Mouse (Mus musculus) T-helper 17 cell (primary cell): Measurements from ENCODE around the gene Vmn2r92.
"Not testable (repeated sequence)": the region's sequence is repeated elsewhere in the genome, so short reads cannot be mapped to it uniquely, and the experiment has no call there.

Experiments used
- in situ Hi-C, 2 experiments: fragments of 300-600 bp; cut with MboI, MseI; formaldehyde crosslinking; loops; 1 replicate in 1 of 2; 2 replicates in 1 of 2; pipeline ENCODE4 v1.15.1; 2025; ENCODE audit warnings: high pct_unique_total_duplicates in 2 of 2

The Vmn2r92 gene

GRCm38 (mm10) chr17:18151587-18151986 lies at the start of gene Vmn2r92:
Gene Vmn2r92, plus strand, starts transcription at chr17:18151887.
- in situ Hi-C loops = not testable (repeated sequence)

GRCm38 (mm10) chr17:18102265-18102664 lies 49.4 kb upstream of the Vmn2r92 start:
- in situ Hi-C loops = not testable (repeated sequence)

GRCm38 (mm10) chr17:18161194-18161593 lies 9.5 kb downstream of the Vmn2r92 start:
- in situ Hi-C loops = not testable (repeated sequence)

GRCm38 (mm10) chr17:18189732-18190131 lies 38.0 kb downstream of the Vmn2r92 start:
- in situ Hi-C loops = loop anchor here in 1 of 2 experiments (10.0 kb wide), 1 partner anchor 1135 kb away; no protein-coding TSS in a partner anchor

- in situ Hi-C loops = loop anchor here in 1 of 2 experiments (5.0 kb wide), 1 partner anchor 54 kb away; no protein-coding TSS in a partner anchor
Measured at GRCm38 (mm10) chr17:18221300-18221699, 69.6 kb downstream of the Vmn2r92 start.

GRCm38 (mm10) chr17:18231996-18232395 lies 80.3 kb downstream of the Vmn2r92 start:
- in situ Hi-C loops = no loop called here

GRCm38 (mm10) chr17:18236931-18237330 lies 85.2 kb downstream of the Vmn2r92 start:
- in situ Hi-C loops = no loop called here
